Mouse (Mus musculus) heart, postnatal 0 days (tissue): Measurements from ENCODE around the gene Rbfox1. TPM values are rescaled to one million over a fixed set of nuclear protein-coding genes. Genes with fewer than 3 reads are reported as not detected.
A peak's percentile ranks its signal among the peaks of the same experiment; 100 is the strongest.

ENCODE experiments used
- ATAC-seq: fragments of 200-750 bp; cut with Nextera tagmentation; 2 replicates; pipeline ENCODE4 v1.8.0; 2017; ENCODE audit warnings: low read depth, moderate number of reproducible peaks, moderate library complexity; ENCODE audit not compliant: insufficient read depth
- DNase-seq: peaks from one replicate; pipeline ENCODE4 v3.0.0-alpha.2; 2016; ENCODE audit warnings: low spot score
- H3K27ac ChIP-seq: fragments of 300-500 bp; sonication (generic); 2 replicates; pipeline ENCODE4 v1.5.1; 2014; ENCODE audit warnings: low read depth, mild to moderate bottlenecking
- H3K27me3 ChIP-seq: fragments of 300-500 bp; sonication (generic); 2 replicates; pipeline ENCODE4 v1.6.1; 2014; ENCODE audit warnings: low read length, mixed read lengths; ENCODE audit not compliant: control insufficient read depth, insufficient read depth
- H3K36me3 ChIP-seq: fragments of 300-500 bp; sonication (generic); replicated peaks from 2 replicates; pipeline ENCODE4 v1.6.1; 2014; ENCODE audit warnings: low read length, mixed read lengths; ENCODE audit not compliant: control insufficient read depth, insufficient read depth
- H3K4me1 ChIP-seq: fragments of 300-500 bp; sonication (generic); 2 replicates; pipeline ENCODE4 v1.6.1; 2014; ENCODE audit warnings: antibody characterized with exemption; ENCODE audit not compliant: control insufficient read depth, insufficient read depth
- H3K4me2 ChIP-seq: fragments of 300-500 bp; sonication (generic); 2 replicates; pipeline ENCODE4 v1.6.1; 2014; ENCODE audit warnings: low read depth, mild to moderate bottlenecking, low read length, moderate library complexity
- H3K4me3 ChIP-seq: fragments of 300-500 bp; sonication (generic); 2 replicates; pipeline ENCODE4 v1.5.1; 2014; ENCODE audit warnings: low read depth, low read length
- H3K9ac ChIP-seq: fragments of 300-500 bp; sonication (generic); replicated peaks from 2 replicates; pipeline ENCODE4 v1.6.1; 2014; ENCODE audit warnings: low read depth, low read length, mixed read lengths
- H3K9me3 ChIP-seq: fragments of 300-500 bp; sonication (generic); replicated peaks from 2 replicates; pipeline ENCODE4 v1.6.1; 2016; ENCODE audit warnings: low read length; ENCODE audit not compliant: control insufficient read depth
- CTCF ChIP-seq: IDR thresholded peaks from 2 replicates; pipeline ENCODE4 v1.5.1; 2016; ENCODE audit warnings: antibody characterized with exemption, control low read depth, low read depth
- EP300 ChIP-seq: IDR thresholded peaks from 2 replicates; pipeline ENCODE4 v1.6.1; 2016; ENCODE audit warnings: antibody characterized with exemption, low read depth
- WGBS: fragments of 180-500 bp; shearing (Covaris S2); extraction: QIAGEN DNeasy Blood & Tissue Kit; methylation state at CpG from one replicate; pipeline ENCODE4 v1.1.7; 2014; 5-methylcytosine and 5-hydroxymethylcytosine counted together
- polyA plus RNA-seq: library from polyadenylated mRNA; unstranded; fragments of >200 nt; fragmentation: Nextera tagmentation; extraction: Ambion mirVana; gene quantifications from 2 replicates; pipeline ENCODE4 v1.2.1, GENCODE M21; 2015
- total RNA-seq: library from RNA; depleted of rRNA; stranded (reverse); fragments of >200 nt; gene quantifications from 2 replicates; pipeline ENCODE4 v1.2.3, GENCODE M21; 2014; ENCODE audit warnings: low replicate concordance

The Rbfox1 gene
- total and polyA plus RNA-seq, 2 experiments from 2014 or later: 6.0 to 15.3 TPM

DNA sequence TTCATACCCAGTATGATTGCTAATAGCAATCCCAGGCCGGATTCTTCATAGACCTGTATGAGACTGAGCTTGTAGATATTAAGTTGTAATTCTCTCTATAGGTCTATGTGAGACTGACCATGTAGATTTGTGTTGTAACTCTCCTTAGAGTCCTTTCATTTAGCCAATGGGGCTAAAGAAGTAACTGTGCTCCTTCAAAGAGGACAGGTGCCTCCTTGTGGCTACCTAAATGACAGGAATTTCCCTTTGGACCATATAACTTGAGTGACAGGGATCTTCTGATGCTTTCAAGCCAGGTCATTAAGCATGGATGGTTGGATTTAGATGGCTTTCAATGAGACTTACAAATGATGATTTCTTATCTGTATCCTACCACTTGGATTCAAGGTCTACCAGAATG, 254.3 kb downstream of the Rbfox1 start:
- no peak overlapping the region for H3K9ac ChIP-seq
- no peak overlapping the region for H3K4me3 ChIP-seq

DNA sequence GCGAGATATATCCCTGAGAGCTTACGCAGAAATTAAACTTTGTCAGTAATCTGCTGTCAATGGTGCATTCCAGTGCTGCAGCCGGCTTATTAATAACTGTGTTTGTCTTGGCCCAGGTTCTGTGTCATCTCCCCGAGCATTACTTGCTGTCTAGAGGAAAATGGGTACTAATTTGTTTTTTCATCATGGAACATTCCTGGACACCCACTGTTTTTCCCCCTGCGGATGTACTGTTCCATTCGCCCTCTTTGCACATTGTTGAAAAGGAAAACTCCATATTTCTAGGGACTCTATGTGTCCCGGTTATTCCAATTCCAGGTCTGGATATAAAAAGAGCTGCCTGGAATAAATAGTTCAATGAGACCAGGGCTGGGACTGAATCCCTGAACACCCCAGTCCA, 262.8 kb downstream of the Rbfox1 start:
- DNase-seq (no peak), ATAC-seq (no peak)
- WGBS: 60% methylated on average over 7 of the region's 7 CpGs
- Histone ChIP-seq H3K4me1 (no peaks in the 10 kb centered on the region), H3K9me3 (no peaks in the 10 kb centered on the region), H3K27me3 (no peaks in the 10 kb centered on the region), H3K4me3 (no peak overlapping the region), H3K4me2 (no peak overlapping the region), H3K9ac (no peak overlapping the region), H3K36me3 (no peaks in the 10 kb centered on the region), H3K27ac (no peak overlapping the region)
- TF ChIP-seq CTCF: no peak
- TF ChIP-seq EP300: no peak

More for the DNA sequence above, 254.3 kb downstream of the Rbfox1 start:
- TF ChIP-seq CTCF (no peak), EP300 (no peak)
- DNase-seq: no peak
- Histone ChIP-seq H3K27me3 (no peaks in the 10 kb centered on the region), H3K27ac (no peak overlapping the region), H3K4me1 (no peaks in the 10 kb centered on the region), H3K9me3 (no peaks in the 10 kb centered on the region), H3K4me2 (no peak overlapping the region), H3K36me3 (no peaks in the 10 kb centered on the region)
- no peak for ATAC-seq
- 78% methylated on average over 1 of the region's 1 CpGs for WGBS

DNA sequence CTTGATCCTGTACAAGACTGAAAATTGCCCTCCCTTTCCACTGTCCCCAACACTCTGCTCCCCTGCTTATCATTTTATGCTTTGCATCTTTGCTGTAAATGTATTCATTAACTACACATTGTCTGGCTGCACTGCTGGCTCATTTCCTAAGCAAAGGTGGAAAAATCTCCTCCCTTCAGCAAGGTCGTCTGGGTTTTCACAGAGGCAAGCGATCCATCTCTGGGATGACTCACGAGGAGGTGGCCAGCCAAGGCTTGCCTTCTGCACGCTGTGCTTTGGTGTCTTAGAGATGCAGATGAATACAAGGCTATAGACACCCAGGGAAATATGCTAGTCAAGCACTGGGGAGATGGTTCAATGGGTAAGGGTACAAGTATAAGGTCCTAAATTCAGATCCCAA, 264.2 kb downstream of the Rbfox1 start:
- Histone ChIP-seq H3K4me1 (no peaks in the 10 kb centered on the region), H3K9ac (no peak overlapping the region), H3K9me3 (no peaks in the 10 kb centered on the region), H3K36me3 (no peaks in the 10 kb centered on the region), H3K4me3 (no peak overlapping the region), H3K4me2 (no peak overlapping the region), H3K27ac (no peak overlapping the region), H3K27me3 (no peaks in the 10 kb centered on the region)
- 69% methylated on average over 4 of the region's 4 CpGs for WGBS
- DNase-seq (no peak), ATAC-seq (no peak)
- TF ChIP-seq EP300: no peak

DNA sequence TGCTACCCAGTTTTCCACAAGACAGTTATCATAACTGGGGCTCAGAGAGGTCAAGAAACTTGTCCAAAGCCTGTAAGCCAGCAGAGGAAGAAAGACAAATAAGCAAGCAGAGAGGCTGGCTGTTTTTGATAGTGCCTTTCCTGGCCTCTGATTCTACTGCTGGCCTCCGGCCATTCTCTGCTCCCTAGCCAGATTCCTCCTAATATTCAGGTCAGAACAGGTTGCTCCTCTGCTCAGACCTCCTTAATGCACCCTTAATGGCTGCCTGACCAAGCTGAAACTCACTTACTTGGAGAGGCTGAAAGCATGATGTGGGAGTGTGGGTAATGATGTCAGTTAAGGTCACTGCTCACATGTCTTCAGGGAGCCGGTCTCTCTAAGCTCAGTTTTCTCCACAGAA, 270.4 kb downstream of the Rbfox1 start:
- Histone ChIP-seq H3K27ac (no peak overlapping the region), H3K9me3 (no peaks in the 10 kb centered on the region), H3K4me3 (no peak overlapping the region), H3K4me1 (no peaks in the 10 kb centered on the region), H3K4me2 (no peak overlapping the region), H3K36me3 (no peaks in the 10 kb centered on the region), H3K9ac (no peak overlapping the region), H3K27me3 (no peaks in the 10 kb centered on the region)
- TF ChIP-seq EP300: no peak
- no peak for TF ChIP-seq CTCF
- DNase-seq (no peak), ATAC-seq (no peak)
- WGBS: 66% methylated on average over 2 of the region's 2 CpGs

DNA sequence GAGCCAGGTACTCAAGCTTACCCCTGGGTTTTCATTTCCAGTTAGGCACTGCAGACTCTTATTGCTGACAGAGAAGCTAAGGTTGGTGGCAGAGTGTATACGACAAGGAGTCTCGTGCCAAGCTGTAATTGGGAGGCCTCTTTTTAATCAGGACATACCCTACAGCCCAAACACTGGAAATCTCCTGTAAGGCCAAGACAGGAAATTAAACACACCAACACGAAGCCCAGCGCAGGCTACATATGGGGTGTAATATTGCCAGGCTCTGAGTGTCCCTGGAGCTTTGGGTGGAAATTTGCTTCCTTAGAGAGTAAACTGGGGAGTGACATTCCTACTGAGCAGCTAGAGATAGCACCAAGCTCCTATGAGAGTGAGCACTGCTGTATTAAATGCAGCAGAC, 279.3 kb downstream of the Rbfox1 start:
- Histone ChIP-seq H3K4me2 (no peak overlapping the region), H3K27ac (no peak overlapping the region), H3K9me3 (no peaks in the 10 kb centered on the region), H3K4me1 (peaks cover 8% of the 10 kb centered on the region; the same call in 1 of the 2 replicates), H3K27me3 (no peaks in the 10 kb centered on the region), H3K4me3 (no peak overlapping the region), H3K9ac (no peak overlapping the region), H3K36me3 (no peaks in the 10 kb centered on the region)
- TF ChIP-seq CTCF: no peak
- no peak for TF ChIP-seq EP300
- 74% methylated on average over 4 of the region's 4 CpGs for WGBS
- no peak for ATAC-seq
- DNase-seq: no peak

DNA sequence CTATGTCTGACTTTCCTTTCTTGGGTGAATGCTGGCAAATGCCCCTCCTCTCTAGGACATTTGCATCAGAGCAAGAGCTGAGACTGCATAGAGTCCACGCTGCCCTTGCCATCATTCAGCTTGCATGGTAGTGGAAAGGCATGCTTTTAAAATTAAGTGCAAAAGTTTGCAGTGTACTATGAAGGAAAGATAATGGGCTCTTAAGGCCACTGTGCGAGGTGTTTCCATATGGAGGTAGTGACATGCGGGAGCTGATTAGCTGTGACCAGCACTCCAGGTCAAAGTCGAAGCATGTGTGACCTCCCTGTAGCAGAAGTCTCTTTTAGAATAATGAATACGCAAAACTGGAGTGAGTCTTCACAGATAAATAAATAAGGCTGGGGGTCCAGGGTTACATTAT, 284.2 kb downstream of the Rbfox1 start:
- peaks cover 8% of the 10 kb centered on the region; the same call in 1 of the 2 replicates for H3K4me1 ChIP-seq
- H3K9me3 ChIP-seq: no peaks in the 10 kb centered on the region
- H3K4me3 ChIP-seq: no peak overlapping the region

More for the DNA sequence above, 284.2 kb downstream of the Rbfox1 start:
- Histone ChIP-seq H3K9ac (no peak overlapping the region), H3K27ac (no peak overlapping the region), H3K4me2 (no peak overlapping the region), H3K36me3 (no peaks in the 10 kb centered on the region), H3K27me3 (no peaks in the 10 kb centered on the region)
- TF ChIP-seq CTCF (no peak), EP300 (no peak)
- DNase-seq (peak; percentile 52), ATAC-seq (peak; percentile 76)
- 36% methylated on average over 5 of the region's 5 CpGs for WGBS
